Mouse (Mus musculus): ENCODE results near the gene Nxpe3. TPM values are rescaled to one million over a fixed set of nuclear protein-coding genes. Genes with fewer than 3 reads are reported as not detected.

Gene Nxpe3
- total and polyA plus RNA-seq, 3 experiments, result 2.7 to 4.3 TPM; not detected in 1

DNA sequence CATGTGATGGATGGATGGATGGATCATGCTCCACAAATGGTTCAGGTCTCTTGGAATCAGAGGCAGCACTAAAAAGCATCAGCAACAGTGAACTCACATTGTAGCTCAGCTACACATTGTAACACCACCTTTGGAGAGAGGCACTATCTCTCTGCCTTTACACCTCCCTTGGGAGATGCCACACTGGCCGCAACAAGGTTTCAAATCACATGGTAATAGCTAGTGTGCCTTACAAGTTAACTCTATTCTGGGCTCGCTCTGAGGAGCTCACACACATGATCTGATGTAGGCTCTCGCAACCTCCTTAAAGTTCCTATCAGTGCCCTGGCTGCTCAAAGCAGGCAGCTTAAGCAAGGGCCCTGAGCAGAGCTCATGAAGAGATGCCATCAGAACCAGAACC is 44.6 kb downstream of the Nxpe3 start:
- Histone ChIP-seq H3K27ac (ENCODE audit: control insufficient read depth, low read depth, low read length) (no peak overlapping the region), H3K9ac (ENCODE audit: control insufficient read depth, low read depth, low read length, poor library complexity, severe bottlenecking) (no peak overlapping the region), H3K9me3 (replicated peaks; ENCODE audit: insufficient read depth, low read length) (no peaks in the 10 kb centered on the region), H3K79me2 (ENCODE audit: control insufficient read depth, insufficient read depth, low read length, poor library complexity) (no peaks in the 10 kb centered on the region), H3K27me3 (ENCODE audit: control insufficient read depth in 1 of 2, insufficient read depth in 2 of 2, low read length in 2 of 2) (no peaks in the 10 kb centered on the region), H3K36me3 (ENCODE audit: control insufficient read depth in 1 of 2, insufficient read depth in 2 of 2, low read length in 2 of 2) (no peaks in the 10 kb centered on the region; a peak in 1 of 4 replicates), H3K4me1 (ENCODE audit: control insufficient read depth in 1 of 2, insufficient read depth in 2 of 2, low read length in 2 of 2) (no peaks in the 10 kb centered on the region; a peak in 1 of 4 replicates), H3K4me3 (ENCODE audit: control insufficient read depth in 1 of 2, insufficient read depth in 1 of 2, low read depth in 2 of 2, low read length in 2 of 2) (no peak overlapping the region)
- TF ChIP-seq POLR2A (IDR thresholded peaks at IDR 0.05; ENCODE audit: control insufficient read depth in 1 of 2, insufficient read depth in 1 of 2, low read depth in 1 of 2, low read length in 2 of 2, poor library complexity in 1 of 2) (no peak), RCOR1 (IDR thresholded peaks at IDR 0.05; ENCODE audit: low read depth, low read length) (no peak), MXI1 (IDR thresholded peaks at IDR 0.05; ENCODE audit: low read depth, low read length) (no peak), KAT2A (conservative IDR thresholded peaks at IDR 0.05; ENCODE audit: low read depth, low read length) (no peak), E2F4 (IDR thresholded peaks at IDR 0.05; ENCODE audit: borderline replicate concordance, low read depth, low read length) (no peak), SIN3A (IDR thresholded peaks at IDR 0.05; ENCODE audit: low read length) (no peak), USF2 (IDR thresholded peaks at IDR 0.05; ENCODE audit: borderline replicate concordance in 1 of 2, insufficient read depth in 1 of 2, low read depth in 1 of 2, low read length in 2 of 2) (no peak), CHD2 (IDR thresholded peaks at IDR 0.05; ENCODE audit: low read length) (no peak), TBP (IDR thresholded peaks at IDR 0.05; ENCODE audit: low read depth, low read length) (no peak), ZNF384 (IDR thresholded peaks at IDR 0.05; ENCODE audit: low read depth, low read length) (no peak)
- DNase-seq (ENCODE audit: low read depth, low spot score), result no peak

DNA sequence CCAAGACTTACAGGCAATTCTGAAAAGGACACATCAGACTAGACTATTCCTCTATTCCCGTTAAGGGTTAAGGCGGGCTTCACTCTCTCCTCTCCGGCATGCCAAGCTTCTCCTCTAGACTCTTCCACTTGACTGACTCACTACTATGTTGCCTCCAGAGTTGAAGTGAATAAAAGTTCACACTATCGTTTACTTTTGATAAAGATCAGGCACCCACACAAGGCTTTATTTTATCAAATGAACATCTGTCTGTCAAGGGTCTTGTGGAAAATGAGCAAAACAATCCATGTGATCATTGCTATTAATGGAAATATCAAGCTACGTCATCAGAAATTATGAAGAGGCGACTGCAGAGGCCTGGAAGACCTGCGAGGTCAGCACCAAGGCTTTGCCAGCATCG is 47.4 kb downstream of the Nxpe3 start:
- H3K36me3 ChIP-seq (ENCODE audit: control insufficient read depth in 1 of 2, insufficient read depth in 2 of 2, low read length in 2 of 2), result peaks cover 0 to 4% of the 10 kb centered on the region in 2 experiments; a peak in 1 of 4 replicates
- peaks cover 0 to 5% of the 10 kb centered on the region in 2 experiments; a peak in 2 of 4 replicates for H3K4me1 ChIP-seq (ENCODE audit: control insufficient read depth in 1 of 2, insufficient read depth in 2 of 2, low read length in 2 of 2)
- no peak overlapping the region for H3K9ac ChIP-seq (ENCODE audit: control insufficient read depth, low read depth, low read length, poor library complexity, severe bottlenecking)
- H3K9me3 ChIP-seq (replicated peaks; ENCODE audit: insufficient read depth, low read length), result no peaks in the 10 kb centered on the region
- no peaks in the 10 kb centered on the region for H3K27me3 ChIP-seq (ENCODE audit: control insufficient read depth in 1 of 2, insufficient read depth in 2 of 2, low read length in 2 of 2)
- no peak for DNase-seq (ENCODE audit: low read depth, low spot score)
- H3K79me2 ChIP-seq (ENCODE audit: control insufficient read depth, insufficient read depth, low read length, poor library complexity), result no peaks in the 10 kb centered on the region
- TF ChIP-seq JUND (IDR thresholded peaks at IDR 0.05; ENCODE audit: low read depth, low read length), result no peak
- no peak for TF ChIP-seq MAZ (IDR thresholded peaks at IDR 0.05; ENCODE audit: low read depth, low read length)
- no peak for TF ChIP-seq ZNF384 (IDR thresholded peaks at IDR 0.05; ENCODE audit: low read depth, low read length)
- no peak for TF ChIP-seq NRF1 (IDR thresholded peaks at IDR 0.05; ENCODE audit: insufficient read depth, low read depth, low read length, poor library complexity, severe bottlenecking)
- H3K27ac ChIP-seq (ENCODE audit: control insufficient read depth, low read depth, low read length), result no peak overlapping the region
- no peak overlapping the region for H3K4me3 ChIP-seq (ENCODE audit: control insufficient read depth in 1 of 2, insufficient read depth in 1 of 2, low read depth in 2 of 2, low read length in 2 of 2)

DNA sequence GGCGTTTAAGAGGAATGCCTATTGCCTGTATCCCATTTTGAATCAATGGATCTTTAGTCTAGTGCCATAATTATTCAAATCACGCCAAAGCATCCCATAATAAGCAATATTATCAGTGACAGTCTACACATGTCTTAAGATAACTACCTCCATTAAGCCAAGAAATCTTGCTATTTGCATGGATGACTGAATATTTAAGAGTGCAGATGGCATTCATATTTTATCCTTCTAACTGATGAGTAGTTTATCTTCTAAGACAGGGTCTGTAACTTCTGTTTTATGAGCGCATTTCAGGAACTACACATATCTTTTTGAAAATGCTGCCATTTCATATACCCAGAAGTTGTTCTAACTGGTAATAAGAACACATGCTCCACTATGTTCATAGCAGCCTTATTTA is 50.2 kb downstream of the Nxpe3 start:
- H3K36me3 ChIP-seq (ENCODE audit: control insufficient read depth in 1 of 2, insufficient read depth in 2 of 2, low read length in 2 of 2), result peaks cover 0 to 4% of the 10 kb centered on the region in 2 experiments; a peak in 1 of 4 replicates
- no peak overlapping the region for H3K4me3 ChIP-seq (ENCODE audit: control insufficient read depth in 1 of 2, insufficient read depth in 1 of 2, low read depth in 2 of 2, low read length in 2 of 2)
- H3K27me3 ChIP-seq (ENCODE audit: control insufficient read depth in 1 of 2, insufficient read depth in 2 of 2, low read length in 2 of 2), result no peaks in the 10 kb centered on the region
- DNase-seq (ENCODE audit: low read depth, low spot score), result peak; percentile 72
- H3K9me3 ChIP-seq (replicated peaks; ENCODE audit: insufficient read depth, low read length), result no peaks in the 10 kb centered on the region
- no peaks in the 10 kb centered on the region for H3K79me2 ChIP-seq (ENCODE audit: control insufficient read depth, insufficient read depth, low read length, poor library complexity)
- peaks cover 0 to 5% of the 10 kb centered on the region in 2 experiments; a peak in 2 of 4 replicates for H3K4me1 ChIP-seq (ENCODE audit: control insufficient read depth in 1 of 2, insufficient read depth in 2 of 2, low read length in 2 of 2)
- H3K9ac ChIP-seq (ENCODE audit: control insufficient read depth, low read depth, low read length, poor library complexity, severe bottlenecking), result no peak overlapping the region
- no peak overlapping the region for H3K27ac ChIP-seq (ENCODE audit: control insufficient read depth, low read depth, low read length)
- peak; percentile 89 for TF ChIP-seq GATA1 (IDR thresholded peaks at IDR 0.05; ENCODE audit: low read depth, low read length)
- no peak for TF ChIP-seq RAD21 (IDR thresholded peaks at IDR 0.05; ENCODE audit: low read depth, low read length)
- TF ChIP-seq MYB (IDR thresholded peaks at IDR 0.05; ENCODE audit: low read depth, low read length), result peak; percentile 74
- no peak for TF ChIP-seq SMC3 (IDR thresholded peaks at IDR 0.05; ENCODE audit: low read depth, low read length)
- TF ChIP-seq BHLHE40 (IDR thresholded peaks at IDR 0.05; ENCODE audit: borderline replicate concordance, low read depth, low read length), result peak; percentile 48
- TF ChIP-seq MAX (IDR thresholded peaks at IDR 0.05; ENCODE audit: low read length), result 0 out of 2 replicates have a peak, but pooled peaks have one; percentile 19
- no peak for TF ChIP-seq NELFE (IDR thresholded peaks at IDR 0.05; ENCODE audit: low read depth, low read length)
- peak; percentile 69; the same call in 1 of the 2 replicates for TF ChIP-seq MYC (IDR thresholded peaks at IDR 0.05; ENCODE audit: low read depth, low read length)
- TF ChIP-seq MXI1 (IDR thresholded peaks at IDR 0.05; ENCODE audit: low read depth, low read length), result peak; percentile 42; the same call in 1 of the 2 replicates
- TF ChIP-seq RCOR1 (IDR thresholded peaks at IDR 0.05; ENCODE audit: low read depth, low read length), result peak; percentile 97
- TF ChIP-seq ETS1 (IDR thresholded peaks at IDR 0.05; ENCODE audit: low read depth, low read length), result peak; percentile 78
- TF ChIP-seq POLR2AphosphoS2 (IDR thresholded peaks at IDR 0.05; ENCODE audit: low read length), result no peak
- TF ChIP-seq HCFC1 (IDR thresholded peaks at IDR 0.05; ENCODE audit: low read depth, low read length), result no peak
- no peak for TF ChIP-seq ZMIZ1 (IDR thresholded peaks at IDR 0.05; ENCODE audit: low read depth, low read length)
- TF ChIP-seq TCF12 (IDR thresholded peaks at IDR 0.05; ENCODE audit: low read depth, low read length), result peak; percentile 87
- peak; percentile 44; the same call in 1 of the 2 replicates for TF ChIP-seq TAL1 (IDR thresholded peaks at IDR 0.05; ENCODE audit: low read length)
- 0 out of 2 replicates have a peak, but pooled peaks have one; percentile 29 for TF ChIP-seq SIN3A (IDR thresholded peaks at IDR 0.05; ENCODE audit: low read length)
